Mouse (Mus musculus) gastrocnemius, postnatal 25 days (tissue): ENCODE data around the gene Col27a1. TPM values are rescaled to one million over a fixed set of nuclear protein-coding genes. Genes with fewer than 3 reads are reported as not detected.

Experiments
- DNase-seq: peaks from one replicate; pipeline ENCODE4 v3.0.0; 2022
- total RNA-seq, 2 experiments: library from RNA; stranded (reverse); gene quantifications; 1 replicate in 1 of 2; 2 replicates in 1 of 2; pipeline ENCODE4 v1.2.3; 2021

The Col27a1 gene
- total RNA-seq, 2 experiments from 2014 or later: 0.92 to 0.94 TPM

- no peak for DNase-seq
Observed at GRCm38 (mm10) chr4:63260506-63260905, 46.7 kb downstream of the Col27a1 start.

GRCm38 (mm10) chr4:63262941-63263340 is 49.1 kb downstream of the Col27a1 start:
- DNase-seq: no peak

GRCm38 (mm10) chr4:63266276-63266675 is 52.5 kb downstream of the Col27a1 start:
- DNase-seq: no peak

GRCm38 (mm10) chr4:63267121-63267520 is 53.3 kb downstream of the Col27a1 start:
- no peak for DNase-seq

GRCm38 (mm10) chr4:63267586-63267985 is 53.8 kb downstream of the Col27a1 start:
- DNase-seq: no peak

- no peak for DNase-seq
Observed at GRCm38 (mm10) chr4:63268777-63269176, 55.0 kb downstream of the Col27a1 start.

- no peak for DNase-seq
Observed at GRCm38 (mm10) chr4:63274516-63274915, 60.7 kb downstream of the Col27a1 start.

GRCm38 (mm10) chr4:63275251-63275650 is 61.4 kb downstream of the Col27a1 start:
- DNase-seq: no peak

GRCm38 (mm10) chr4:63276571-63276970 is 62.8 kb downstream of the Col27a1 start:
- no peak for DNase-seq

GRCm38 (mm10) chr4:63278821-63279220 is 65.0 kb downstream of the Col27a1 start:
- DNase-seq: peak; percentile 52

GRCm38 (mm10) chr4:63281694-63282093 is 67.9 kb downstream of the Col27a1 start:
- DNase-seq: peak; percentile 39

- DNase-seq: no peak
Observed at GRCm38 (mm10) chr4:63283319-63283718, 69.5 kb downstream of the Col27a1 start.

GRCm38 (mm10) chr4:63286034-63286433 is 72.2 kb downstream of the Col27a1 start:
- no peak for DNase-seq

GRCm38 (mm10) chr4:63288497-63288896 is 74.7 kb downstream of the Col27a1 start:
- DNase-seq: no peak

- no peak for DNase-seq
Observed at GRCm38 (mm10) chr4:63290081-63290480, 76.3 kb downstream of the Col27a1 start.

GRCm38 (mm10) chr4:63291075-63291474 is 77.3 kb downstream of the Col27a1 start:
- DNase-seq: peak; percentile 87

- no peak for DNase-seq
Observed at GRCm38 (mm10) chr4:63291658-63292057, 77.9 kb downstream of the Col27a1 start.

- no peak for DNase-seq
Observed at GRCm38 (mm10) chr4:63295641-63296040, 81.8 kb downstream of the Col27a1 start.

GRCm38 (mm10) chr4:63296263-63296662 is 82.5 kb downstream of the Col27a1 start:
- no peak for DNase-seq

- DNase-seq: no peak
Observed at GRCm38 (mm10) chr4:63296876-63297275, 83.1 kb downstream of the Col27a1 start.

GRCm38 (mm10) chr4:63298191-63298590 is 84.4 kb downstream of the Col27a1 start:
- no peak for DNase-seq

GRCm38 (mm10) chr4:63302641-63303040 is 88.8 kb downstream of the Col27a1 start:
- no peak for DNase-seq

- DNase-seq: peak; percentile 71
Observed at GRCm38 (mm10) chr4:63307175-63308062, 93.6 kb downstream of the Col27a1 start.

- DNase-seq: peak; percentile 84
Observed at GRCm38 (mm10) chr4:63308316-63308715, 94.5 kb downstream of the Col27a1 start.
